Mouse (Mus musculus) limb, embryonic 11.5 days (tissue): ENCODE data around the gene Smim15. TPM values are rescaled to one million over a fixed set of nuclear protein-coding genes. Genes with fewer than 3 reads are reported as not detected.

Experiments
- ATAC-seq: fragments of 200-750 bp; cut with Nextera tagmentation; 2 replicates; pipeline ENCODE4 v1.8.0; 2017; ENCODE audit warnings: low read depth; ENCODE audit not compliant: insufficient number of reproducible peaks, low FRiP score, low TSS enrichment
- DNase-seq: peaks from one replicate; pipeline ENCODE4 v3.0.0-alpha.2; 2015; ENCODE audit warnings: low spot score
- H3K27ac ChIP-seq: fragments of 300-500 bp; sonication (generic); replicated peaks from 2 replicates; pipeline ENCODE4 v1.5.1; 2014; ENCODE audit warnings: low read depth, mild to moderate bottlenecking, low read length
- H3K27me3 ChIP-seq: fragments of 300-500 bp; sonication (generic); 2 replicates; pipeline ENCODE4 v1.6.1; 2014; ENCODE audit warnings: mild to moderate bottlenecking, low read length, mixed read lengths; ENCODE audit not compliant: control insufficient read depth, insufficient read depth
- H3K36me3 ChIP-seq: fragments of 300-500 bp; sonication (generic); 2 replicates; pipeline ENCODE4 v1.6.1; 2014; ENCODE audit warnings: mild to moderate bottlenecking, low read length, moderate library complexity, mixed read lengths; ENCODE audit not compliant: control insufficient read depth, insufficient read depth
- H3K4me1 ChIP-seq: fragments of 300-500 bp; sonication (generic); 2 replicates; pipeline ENCODE4 v1.6.1; 2014; ENCODE audit warnings: low read length, mixed read lengths; ENCODE audit not compliant: control insufficient read depth, insufficient read depth
- H3K4me2 ChIP-seq: fragments of 300-500 bp; sonication (generic); 2 replicates; pipeline ENCODE4 v1.6.1; 2014; ENCODE audit warnings: low read depth, mild to moderate bottlenecking, moderate library complexity; ENCODE audit not compliant: severe bottlenecking
- H3K4me3 ChIP-seq: fragments of 300-500 bp; sonication (generic); 2 replicates; pipeline ENCODE4 v1.5.1; 2014; ENCODE audit warnings: low read depth, low read length
- H3K9ac ChIP-seq: fragments of 300-500 bp; sonication (generic); 2 replicates; pipeline ENCODE4 v1.6.1; 2014; ENCODE audit warnings: mild to moderate bottlenecking, low read length
- H3K9me3 ChIP-seq: fragments of 300-500 bp; sonication (generic); 2 replicates; pipeline ENCODE4 v1.6.1; 2016; ENCODE audit warnings: low read length; ENCODE audit not compliant: control insufficient read depth
- WGBS: fragments of 180-500 bp; shearing (Covaris S2); extraction: QIAGEN DNeasy Blood & Tissue Kit; methylation state at CpG from one replicate; pipeline ENCODE4 v1.1.7; 2014; 5-methylcytosine and 5-hydroxymethylcytosine counted together
- polyA plus RNA-seq: library from polyadenylated mRNA; unstranded; fragments of >200 nt; fragmentation: Nextera tagmentation; extraction: Ambion mirVana; gene quantifications from 2 replicates; pipeline ENCODE4 v1.2.1, GENCODE M21; 2014

Gene Smim15
- 59.2 and 61.9 TPM in 2 replicates for polyA plus RNA-seq

DNA sequence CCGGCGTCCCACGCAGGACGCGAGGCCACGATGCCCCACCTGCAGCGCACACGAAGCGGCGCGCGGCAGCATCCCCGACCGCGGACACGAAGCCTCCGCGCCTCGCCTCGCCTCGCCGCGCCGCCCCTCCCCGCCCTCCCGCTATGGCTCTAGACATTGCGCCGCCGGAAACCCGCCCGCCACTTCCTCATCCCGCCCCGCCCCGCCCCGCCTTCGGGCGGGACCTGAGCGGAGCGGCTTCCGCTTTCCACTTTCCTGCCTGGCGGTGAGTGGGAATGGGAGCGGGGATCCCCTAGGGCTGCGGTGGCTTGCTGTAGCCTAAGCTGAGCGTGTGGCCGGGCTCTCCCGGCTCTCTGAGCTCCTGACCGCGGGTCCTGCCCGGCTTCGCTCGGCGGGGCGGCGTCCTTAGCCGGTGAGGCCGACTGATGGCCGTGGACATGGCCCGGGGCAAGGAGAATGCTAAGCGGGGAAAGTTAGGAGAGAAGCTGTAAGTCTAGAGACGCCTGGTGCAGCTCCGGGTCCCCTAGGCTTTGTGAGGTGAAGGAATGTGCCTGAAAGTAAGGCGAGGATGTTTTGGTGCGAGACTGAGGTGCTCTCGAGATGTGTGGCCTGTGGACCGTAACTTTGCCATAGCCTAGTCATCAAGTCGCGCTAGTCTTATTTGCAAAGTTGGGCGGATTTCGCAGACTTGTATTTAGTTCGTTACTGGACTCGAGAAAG, at the start of gene Smim15:
TSS of gene Smim15 (plus strand) at position 225 of the 720 bp plus-strand sequence.
- Histone ChIP-seq H3K4me2 (peak within 1 kb of the TSS; percentile 64), H3K4me1 (peaks cover 10% of the 10 kb centered on the region; the same call in 1 of the 2 replicates), H3K27ac (peak within 1 kb of the TSS; percentile 91)

DNA sequence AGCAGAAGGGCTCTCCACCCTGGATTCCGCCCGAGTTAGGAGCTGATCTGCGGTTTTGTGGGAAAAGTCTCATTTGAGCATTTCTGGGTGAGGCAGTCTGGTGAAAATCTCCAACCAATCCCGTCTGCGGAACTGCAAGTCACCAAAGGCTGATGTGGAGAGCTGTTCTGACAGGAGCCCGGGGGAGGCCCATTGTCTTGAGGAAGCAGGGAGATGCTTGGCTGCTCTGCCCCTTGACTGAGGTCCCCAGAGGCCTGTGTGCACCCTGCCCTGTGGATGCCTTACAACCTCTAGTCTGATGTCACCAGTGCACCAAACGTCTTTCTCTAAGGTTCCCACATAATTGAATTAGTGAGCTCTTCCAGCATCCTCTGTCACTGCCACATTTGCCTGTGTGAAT, 49.0 kb upstream of the Smim15 start:
- no peak overlapping the region for H3K9ac ChIP-seq
- H3K27ac ChIP-seq = no peak overlapping the region
- H3K27me3 ChIP-seq = no peaks in the 10 kb centered on the region
- DNase-seq (no peak), ATAC-seq (no peak)
- H3K4me1 ChIP-seq = no peaks in the 10 kb centered on the region
- 78% methylated on average over 7 of the region's 7 CpGs for WGBS
- no peak overlapping the region for H3K4me3 ChIP-seq
- H3K9me3 ChIP-seq = no peaks in the 10 kb centered on the region
- H3K4me2 ChIP-seq = no peak overlapping the region
- no peaks in the 10 kb centered on the region for H3K36me3 ChIP-seq

More for the DNA sequence above, at the start of gene Smim15:
- WGBS = under 1% methylated on average over 67 of the region's 71 CpGs
- Histone ChIP-seq H3K4me3 (peak within 1 kb of the TSS; percentile 92), H3K9ac (peak within 1 kb of the TSS; percentile 97), H3K9me3 (no peaks in the 10 kb centered on the region), H3K36me3 (no peaks in the 10 kb centered on the region), H3K27me3 (no peaks in the 10 kb centered on the region)
- ATAC-seq (peak; percentile 98), DNase-seq (peak; percentile 93)

DNA sequence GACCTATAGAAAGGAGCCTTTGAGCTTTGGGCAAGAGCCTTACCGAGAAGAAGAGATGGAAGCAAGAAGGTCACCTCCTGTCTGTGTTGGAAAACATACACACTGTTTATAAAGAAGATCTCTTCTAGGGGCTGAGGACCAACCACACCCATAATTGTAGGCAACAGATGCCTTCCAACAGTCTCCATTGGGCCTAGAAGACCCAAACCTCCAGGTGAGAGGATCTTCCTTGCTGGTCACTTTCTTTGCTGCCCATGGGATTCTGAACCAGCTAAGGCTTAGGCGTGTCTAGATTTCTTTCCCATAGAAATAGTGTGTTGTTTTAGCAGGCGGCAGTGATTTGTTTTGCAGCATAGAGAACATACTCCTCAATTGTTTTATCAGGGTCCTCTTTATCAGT, 47.9 kb upstream of the Smim15 start:
- Histone ChIP-seq H3K9ac (no peak overlapping the region), H3K9me3 (no peaks in the 10 kb centered on the region), H3K4me2 (no peak overlapping the region), H3K27ac (no peak overlapping the region), H3K4me1 (no peaks in the 10 kb centered on the region), H3K27me3 (no peaks in the 10 kb centered on the region), H3K4me3 (no peak overlapping the region), H3K36me3 (no peaks in the 10 kb centered on the region)
- ATAC-seq (no peak), DNase-seq (no peak)
- WGBS = 91% methylated on average over 3 of the region's 3 CpGs

DNA sequence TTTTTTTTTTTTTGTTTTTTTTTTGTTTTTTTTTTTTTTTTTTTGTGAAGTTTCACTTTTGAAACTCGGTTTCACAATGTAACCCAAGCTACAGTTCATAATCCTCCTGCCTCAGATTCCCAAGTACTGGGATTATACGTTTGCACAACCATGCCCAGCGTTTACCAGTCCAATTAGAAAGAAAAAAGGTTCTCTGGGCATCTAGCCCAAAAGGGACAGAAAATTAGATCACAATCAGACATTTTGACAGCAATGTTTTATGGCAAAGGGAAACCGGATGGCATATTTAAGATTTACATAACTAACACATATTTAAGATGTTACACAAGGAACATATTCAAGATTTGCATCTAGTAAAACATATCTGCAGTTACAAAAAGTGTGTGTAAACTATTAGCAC, 36.4 kb upstream of the Smim15 start:
- ATAC-seq = no peak
- 88% methylated on average over 4 of the region's 4 CpGs for WGBS
- no peak overlapping the region for H3K9ac ChIP-seq

DNA sequence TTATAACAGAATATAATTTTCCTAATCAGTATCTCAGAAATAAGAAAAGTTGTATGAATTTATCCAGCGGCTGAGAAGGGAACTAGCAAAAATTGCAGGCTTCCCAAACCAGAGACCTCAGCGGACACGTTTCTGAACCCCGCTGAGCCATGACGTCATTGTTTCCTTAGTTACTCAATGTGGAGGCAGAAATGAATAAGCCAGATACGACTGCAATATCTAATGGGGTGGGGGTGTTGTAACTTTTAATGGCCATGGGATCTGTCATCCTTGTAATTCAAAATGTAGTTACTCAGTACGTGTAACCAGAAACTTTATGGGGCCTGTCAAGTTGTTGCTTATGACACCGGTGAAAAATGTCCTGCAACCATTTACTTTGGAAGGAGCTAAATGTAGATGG, 31.1 kb upstream of the Smim15 start:
- H3K27ac ChIP-seq = no peak overlapping the region
- H3K4me3 ChIP-seq = no peak overlapping the region
- no peaks in the 10 kb centered on the region for H3K9me3 ChIP-seq
- DNase-seq (no peak), ATAC-seq (no peak)
- no peak overlapping the region for H3K4me2 ChIP-seq
- H3K4me1 ChIP-seq = no peaks in the 10 kb centered on the region
- 76% methylated on average over 8 of the region's 8 CpGs for WGBS
- no peak overlapping the region for H3K9ac ChIP-seq
- H3K27me3 ChIP-seq = no peaks in the 10 kb centered on the region
- H3K36me3 ChIP-seq = no peaks in the 10 kb centered on the region

More for the DNA sequence above, 36.4 kb upstream of the Smim15 start:
- Histone ChIP-seq H3K4me1 (peaks cover 3% of the 10 kb centered on the region; the same call in 1 of the 2 replicates), H3K36me3 (no peaks in the 10 kb centered on the region), H3K27ac (no peak overlapping the region), H3K4me3 (no peak overlapping the region), H3K27me3 (no peaks in the 10 kb centered on the region), H3K4me2 (no peak overlapping the region), H3K9me3 (no peaks in the 10 kb centered on the region)
- DNase-seq = no peak

DNA sequence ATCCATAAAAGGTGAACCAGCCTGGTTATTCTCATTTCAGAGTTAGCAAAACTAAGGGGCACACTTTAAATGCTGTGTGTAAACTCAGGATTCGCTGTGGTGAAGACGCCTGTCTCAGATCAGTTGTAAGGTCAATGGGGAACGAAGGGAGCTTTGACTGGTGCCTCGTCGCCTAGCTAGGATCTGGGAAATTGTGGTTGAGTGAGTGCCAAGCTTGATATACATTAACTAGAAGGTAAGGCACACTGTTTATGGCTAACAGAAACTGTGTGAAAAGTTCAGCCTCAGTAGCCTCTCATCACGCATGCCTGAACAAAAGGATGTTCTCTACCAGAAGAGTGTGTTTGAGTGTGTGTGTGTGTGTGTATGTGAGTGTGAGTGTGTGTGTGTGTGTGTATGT, 30.4 kb upstream of the Smim15 start:
- no peaks in the 10 kb centered on the region for H3K27me3 ChIP-seq
- no peak overlapping the region for H3K27ac ChIP-seq
- DNase-seq = no peak
- H3K4me3 ChIP-seq = no peak overlapping the region
- H3K9ac ChIP-seq = no peak overlapping the region
- WGBS = 86% methylated on average over 6 of the region's 6 CpGs
- H3K36me3 ChIP-seq = no peaks in the 10 kb centered on the region
- H3K4me1 ChIP-seq = no peaks in the 10 kb centered on the region
- H3K4me2 ChIP-seq = no peak overlapping the region
- ATAC-seq = no peak
- H3K9me3 ChIP-seq = no peaks in the 10 kb centered on the region

DNA sequence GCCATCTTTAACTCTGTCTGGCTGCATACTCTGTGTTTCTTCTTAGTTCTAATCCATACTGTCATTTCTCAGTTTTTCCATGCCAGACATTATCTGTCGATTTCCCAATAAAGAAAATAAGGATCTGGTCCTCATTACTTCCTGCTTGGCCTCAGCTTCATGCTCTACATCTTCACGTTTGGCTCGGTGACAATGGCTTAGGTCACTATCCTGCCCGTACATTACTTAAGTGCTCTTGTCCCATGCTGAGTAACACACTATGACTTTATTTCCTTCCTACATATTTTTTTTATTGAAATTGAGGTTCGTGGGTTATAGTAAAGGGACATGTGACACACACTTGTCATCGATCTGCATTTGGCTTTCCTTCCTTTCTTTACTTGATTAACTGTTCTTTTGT, 29.1 kb upstream of the Smim15 start:
- WGBS = 85% methylated on average over 6 of the region's 6 CpGs
- Histone ChIP-seq H3K36me3 (no peaks in the 10 kb centered on the region), H3K4me2 (no peak overlapping the region), H3K9ac (no peak overlapping the region), H3K4me1 (no peaks in the 10 kb centered on the region), H3K27ac (no peak overlapping the region), H3K4me3 (no peak overlapping the region), H3K27me3 (no peaks in the 10 kb centered on the region), H3K9me3 (no peaks in the 10 kb centered on the region)
- ATAC-seq = no peak
- no peak for DNase-seq

DNA sequence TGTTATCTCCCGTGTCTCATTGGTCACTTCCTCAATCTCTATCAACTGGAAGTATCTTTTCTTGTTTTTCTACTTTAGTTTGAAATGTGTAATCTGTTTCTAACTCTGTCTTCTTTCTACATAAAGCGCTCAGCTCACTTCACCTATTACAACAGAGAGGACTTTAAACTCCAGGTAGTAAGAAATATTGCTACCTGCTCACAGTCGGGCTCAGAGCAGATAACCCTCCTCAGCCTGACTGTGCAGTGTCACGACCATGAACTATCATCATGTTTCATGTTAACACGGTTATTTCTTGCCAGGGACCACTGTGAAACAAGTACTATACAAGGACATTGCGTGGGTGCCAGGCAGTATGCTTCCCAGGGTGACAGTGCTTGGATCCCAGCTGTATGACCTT, 26.9 kb upstream of the Smim15 start:
- Histone ChIP-seq H3K27me3 (no peaks in the 10 kb centered on the region), H3K4me3 (no peak overlapping the region), H3K27ac (no peak overlapping the region), H3K4me2 (no peak overlapping the region), H3K9ac (no peak overlapping the region), H3K9me3 (no peaks in the 10 kb centered on the region), H3K36me3 (no peaks in the 10 kb centered on the region), H3K4me1 (no peaks in the 10 kb centered on the region)
- 76% methylated on average over 6 of the region's 6 CpGs for WGBS
- DNase-seq (no peak), ATAC-seq (no peak)

DNA sequence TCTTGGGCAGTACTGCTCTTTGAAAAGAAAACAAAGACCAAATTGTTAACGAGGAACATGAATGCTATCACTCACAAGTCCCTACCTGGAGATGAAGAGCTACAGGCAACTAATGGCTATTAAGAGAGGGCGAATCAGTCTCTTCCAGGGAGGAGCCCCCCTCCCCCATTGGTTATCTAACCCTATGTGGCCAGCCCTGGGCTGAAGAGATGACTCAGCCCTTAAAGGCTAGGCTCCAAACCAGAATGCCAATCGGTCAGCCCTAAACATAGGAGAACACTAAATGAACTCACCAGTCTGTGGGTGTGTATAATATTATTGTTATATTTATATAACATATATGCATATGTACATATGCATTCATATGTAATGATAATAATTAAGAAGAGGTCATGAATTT, 18.4 kb upstream of the Smim15 start:
- no peaks in the 10 kb centered on the region for H3K4me1 ChIP-seq

More for the DNA sequence above, 18.4 kb upstream of the Smim15 start:
- DNase-seq (no peak), ATAC-seq (no peak)
- no peak overlapping the region for H3K27ac ChIP-seq
- no peaks in the 10 kb centered on the region for H3K36me3 ChIP-seq
- H3K27me3 ChIP-seq = no peaks in the 10 kb centered on the region
- no peak overlapping the region for H3K9ac ChIP-seq
- no peaks in the 10 kb centered on the region for H3K9me3 ChIP-seq
- no peak overlapping the region for H3K4me3 ChIP-seq
- 72% methylated on average over 3 of the region's 3 CpGs for WGBS
- no peak overlapping the region for H3K4me2 ChIP-seq
